Mouse (Mus musculus) olfactory bulb, adult 2 months (tissue): ENCODE measurements around the gene Tbx3.

Experiments
- CTCF ChIP-seq: fragments of 200-500 bp; IDR thresholded peaks from 2 replicates; pipeline ENCODE4 v1.5.1; 2012; ENCODE audit warnings: low read depth, mild to moderate bottlenecking, low read length, moderate library complexity; ENCODE audit not compliant: insufficient read depth
- POLR2A ChIP-seq: fragments of 200-500 bp; IDR thresholded peaks from 2 replicates; pipeline ENCODE4 v1.6.1; 2012; ENCODE audit warnings: mild to moderate bottlenecking, low read depth, low read length, moderate library complexity; ENCODE audit not compliant: insufficient read depth

DNA sequence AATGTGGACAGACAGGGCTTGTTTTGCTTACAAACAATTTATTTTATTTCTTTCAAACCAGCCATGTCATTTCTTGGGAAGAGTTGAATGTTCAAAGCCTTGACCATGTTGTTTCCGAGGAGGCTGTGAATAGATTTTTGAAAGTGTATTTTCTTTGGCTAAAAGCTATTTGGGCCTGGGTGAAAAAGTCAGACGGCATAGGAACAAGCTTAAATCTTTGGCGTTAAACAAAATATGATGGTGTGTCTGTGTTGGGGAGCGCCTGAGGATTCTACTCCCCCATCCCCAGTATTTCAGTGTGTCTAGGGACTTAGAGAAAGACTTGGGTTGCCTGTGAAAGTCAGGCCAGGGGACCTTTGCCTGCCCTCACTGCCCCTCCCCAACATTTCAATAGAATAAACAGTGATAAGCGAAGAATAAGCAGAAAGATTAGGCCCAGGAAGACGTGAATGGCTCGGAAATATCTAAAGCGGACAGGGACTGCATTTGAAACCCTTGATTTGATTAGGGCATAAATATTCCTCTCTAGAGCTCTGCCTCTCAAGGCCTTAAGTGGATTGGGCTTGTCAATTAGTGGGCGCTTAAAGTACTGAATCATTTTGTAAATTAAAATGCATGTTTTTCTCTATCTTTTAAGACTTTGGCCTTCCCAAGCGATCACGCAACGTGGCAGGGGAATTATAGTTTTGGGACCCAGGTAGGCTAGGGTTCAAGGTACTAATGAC lies 4.3 kb downstream of the Tbx3 start:
- TF ChIP-seq CTCF (no peak), POLR2A (no peak)
